ENCODE assay signal across 13 mouse cellular contexts in the genomic region with DNA sequence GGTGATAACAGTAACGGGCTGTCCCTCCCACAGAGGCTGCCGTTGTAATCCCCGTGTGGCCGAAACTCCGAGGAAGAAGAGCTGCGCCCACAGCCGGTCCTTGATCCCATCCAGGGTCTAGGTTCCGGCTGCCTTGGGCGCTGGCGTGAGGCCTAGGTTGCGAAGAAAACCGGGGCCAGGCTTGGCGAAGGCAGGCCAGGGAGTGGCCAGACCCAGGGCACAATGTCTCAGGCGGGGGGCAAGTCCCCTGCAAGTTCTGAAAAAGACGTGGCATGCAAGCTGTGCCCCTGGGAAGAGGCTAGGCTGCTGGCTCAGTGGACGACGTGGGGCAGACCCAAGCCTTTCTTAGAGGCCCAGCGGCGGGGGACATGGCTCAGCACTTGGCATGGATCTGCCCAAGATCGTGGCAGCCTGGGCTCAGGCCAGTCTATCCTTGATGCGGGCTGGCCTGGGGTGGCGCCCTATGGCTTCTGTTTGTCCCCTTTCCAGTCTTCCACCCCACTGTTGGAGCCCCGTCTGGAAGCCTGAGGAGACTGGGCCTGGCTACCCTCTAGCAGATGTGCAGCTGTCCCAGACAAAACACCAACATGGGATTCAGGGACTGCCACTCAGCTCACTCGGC. TPM values are rescaled to one million over a fixed set of nuclear protein-coding genes. Genes with fewer than 3 reads are reported as not detected.
DNase-seq lines count a peak whose midpoint lies in the region; ATAC-seq lines count a peak whose summit lies in the region.
"Had no signal": no experiment of that assay in that cellular context is flagged by ENCODE, and none has a peak within 500 bp of the region (broad histone marks: within the 10 kb centered on the region; RNA-seq: fewer than 3 reads in every experiment).

No protein-coding gene starts in this region.

- no peak overlapping the region for H3K9ac ChIP-seq in kidney, embryonic 15.5 days
- H3K9ac ChIP-seq in neural tube, embryonic 15.5 days (replicated peaks): no peak overlapping the region
- H3K9ac ChIP-seq: stomach, embryonic 15.5 days had no signal

- no peak for ATAC-seq in kidney, embryonic 15.5 days (replicated peaks; ENCODE audit: low FRiP score)
- no peak for ATAC-seq in neural tube, embryonic 15.5 days (ENCODE audit: low FRiP score)
- ATAC-seq: lung, postnatal 0 days had no signal

- DNase-seq in cerebellum, postnatal 25 days: peak; percentile 41 to 47
- no peak for DNase-seq in cerebellum, postnatal 36 days
- DNase-seq in kidney, adult 11 months: no peak
- DNase-seq in thymus, postnatal 4 days: peak; percentile 35
- DNase-seq in thymus, postnatal 0 days (ENCODE audit: low spot score): no peak
- DNase-seq in kidney, adult 8-10 months: no peak
- DNase-seq: B cell, adult 2 months; heart, postnatal 4 days had no signal

- no peak overlapping the region for H3K4me3 ChIP-seq in kidney, embryonic 15.5 days (replicated peaks)
- no peak overlapping the region for H3K4me3 ChIP-seq in neural tube, embryonic 15.5 days (replicated peaks)
- H3K4me3 ChIP-seq: stomach, embryonic 15.5 days had no signal

- 0 out of 2 replicates have a peak, but pooled peaks cover 8% of the 10 kb centered on the region for H3K9me3 ChIP-seq in kidney, embryonic 15.5 days (replicated peaks)
- H3K9me3 ChIP-seq in neural tube, embryonic 15.5 days (replicated peaks): no peaks in the 10 kb centered on the region
- H3K9me3 ChIP-seq: stomach, embryonic 15.5 days had no signal

- no peaks in the 10 kb centered on the region for H3K27me3 ChIP-seq in kidney, embryonic 15.5 days
- no peaks in the 10 kb centered on the region for H3K27me3 ChIP-seq in neural tube, embryonic 15.5 days (replicated peaks)
- H3K27me3 ChIP-seq: stomach, embryonic 15.5 days had no signal

- H3K36me3 ChIP-seq in kidney, embryonic 15.5 days: peaks cover 96% of the 10 kb centered on the region
- peaks cover 68% of the 10 kb centered on the region for H3K36me3 ChIP-seq in neural tube, embryonic 15.5 days

- peak overlapping the region; percentile 19; the same call in 1 of the 2 replicates for H3K27ac ChIP-seq in kidney, embryonic 15.5 days
- H3K27ac ChIP-seq in neural tube, embryonic 15.5 days (replicated peaks): peak overlapping the region; percentile 43
- H3K27ac ChIP-seq: kidney, postnatal 0 days; stomach, embryonic 15.5 days had no signal

- 79% methylated on average over 24 of the region's 24 CpGs for WGBS in kidney, embryonic 15.5 days
- WGBS in neural tube, embryonic 15.5 days: 80% methylated on average over 24 of the region's 24 CpGs

- peaks cover 11% of the 10 kb centered on the region for H3K4me1 ChIP-seq in kidney, embryonic 15.5 days
- peaks cover 25% of the 10 kb centered on the region for H3K4me1 ChIP-seq in neural tube, embryonic 15.5 days

- H3K4me2 ChIP-seq in kidney, embryonic 15.5 days: no peak overlapping the region
- no peak overlapping the region for H3K4me2 ChIP-seq in neural tube, embryonic 15.5 days
- H3K4me2 ChIP-seq: stomach, embryonic 15.5 days had no signal

RNA-seq across cellular contexts. Expression of a gene that starts 24.3 kb away (rescaled TPM):
- 56.3 and 60.0 TPM in 2 replicates for polyA plus RNA-seq in kidney, embryonic 15.5 days (2015; fragmentation: Nextera tagmentation; extraction: Ambion mirVana)
- 82.6 and 100 TPM in 2 replicates for polyA plus RNA-seq in thymus, postnatal 0 days (2015; fragmentation: Nextera tagmentation; extraction: Ambion mirVana)
- polyA plus RNA-seq in neural tube, embryonic 15.5 days (2015; fragmentation: Nextera tagmentation; extraction: Ambion mirVana): 44.2 and 50.0 TPM in 2 replicates

Comparison
In these comparisons a context has a peak if more than half of its experiments do, and no peak if none do; other contexts are left out.
1. DNase-seq: peak in cerebellum, postnatal 25 days (2 of 2) and thymus, postnatal 4 days (single experiment); none in cerebellum, postnatal 36 days (0 of 2), kidney, adult 11 months (single experiment), thymus, postnatal 0 days (single experiment) and kidney, adult 8-10 months (0 of 2).